Mouse (Mus musculus): ENCODE data around the gene Kcnk5.

Gene Kcnk5

GRCm38 (mm10) chr14:20181466-20181921 is at the start of gene Kcnk5:
Gene Kcnk5 (minus strand): TSS chr14:20181809.
- peak; percentile 76 for DNase-seq (ENCODE audit: low read depth, low spot score)

- no peak for DNase-seq (ENCODE audit: low read depth, low spot score)
Observed at GRCm38 (mm10) chr14:20230063-20230491, 48.5 kb upstream of the Kcnk5 start.

- DNase-seq (ENCODE audit: low read depth, low spot score) = no peak
Observed at GRCm38 (mm10) chr14:20229437-20229836, 47.8 kb upstream of the Kcnk5 start.

GRCm38 (mm10) chr14:20228336-20228735 is 46.7 kb upstream of the Kcnk5 start:
- DNase-seq (ENCODE audit: low read depth, low spot score) = no peak

GRCm38 (mm10) chr14:20226982-20227381 is 45.4 kb upstream of the Kcnk5 start:
- DNase-seq (ENCODE audit: low read depth, low spot score) = no peak

- DNase-seq (ENCODE audit: low read depth, low spot score) = no peak
Observed at GRCm38 (mm10) chr14:20226488-20226887, 44.9 kb upstream of the Kcnk5 start.

GRCm38 (mm10) chr14:20225525-20225924 is 43.9 kb upstream of the Kcnk5 start:
- no peak for DNase-seq (ENCODE audit: low read depth, low spot score)

GRCm38 (mm10) chr14:20224576-20225218 is 43.1 kb upstream of the Kcnk5 start:
- DNase-seq (ENCODE audit: low read depth, low spot score) = peak; percentile 19

- peak; percentile 27 for DNase-seq (ENCODE audit: low read depth, low spot score)
Observed at GRCm38 (mm10) chr14:20224163-20224562, 42.6 kb upstream of the Kcnk5 start.

- no peak for DNase-seq (ENCODE audit: low read depth, low spot score)
Observed at GRCm38 (mm10) chr14:20223253-20223652, 41.6 kb upstream of the Kcnk5 start.

- no peak for DNase-seq (ENCODE audit: low read depth, low spot score)
Observed at GRCm38 (mm10) chr14:20221083-20221482, 39.5 kb upstream of the Kcnk5 start.

- DNase-seq (ENCODE audit: low read depth, low spot score) = no peak
Observed at GRCm38 (mm10) chr14:20219849-20220248, 38.2 kb upstream of the Kcnk5 start.

GRCm38 (mm10) chr14:20217299-20217864 is 35.8 kb upstream of the Kcnk5 start:
- DNase-seq (ENCODE audit: low read depth, low spot score) = no peak

- no peak for DNase-seq (ENCODE audit: low read depth, low spot score)
Observed at GRCm38 (mm10) chr14:20216561-20217298, 35.1 kb upstream of the Kcnk5 start.

- no peak for DNase-seq (ENCODE audit: low read depth, low spot score)
Observed at GRCm38 (mm10) chr14:20215826-20216225, 34.2 kb upstream of the Kcnk5 start.

GRCm38 (mm10) chr14:20214125-20214524 is 32.5 kb upstream of the Kcnk5 start:
- no peak for DNase-seq (ENCODE audit: low read depth, low spot score)

GRCm38 (mm10) chr14:20211754-20212601 is 30.4 kb upstream of the Kcnk5 start:
- no peak for DNase-seq (ENCODE audit: low read depth, low spot score)

- no peak for DNase-seq (ENCODE audit: low read depth, low spot score)
Observed at GRCm38 (mm10) chr14:20209926-20210325, 28.3 kb upstream of the Kcnk5 start.

- DNase-seq (ENCODE audit: low read depth, low spot score) = no peak
Observed at GRCm38 (mm10) chr14:20208435-20208834, 26.8 kb upstream of the Kcnk5 start.

- DNase-seq (ENCODE audit: low read depth, low spot score) = no peak
Observed at GRCm38 (mm10) chr14:20205747-20206146, 24.1 kb upstream of the Kcnk5 start.

GRCm38 (mm10) chr14:20203301-20203700 is 21.7 kb upstream of the Kcnk5 start:
- DNase-seq (ENCODE audit: low read depth, low spot score) = no peak
